Mouse (Mus musculus): Measurements from ENCODE around the gene Rbm4.

Rbm4 gene

DNA sequence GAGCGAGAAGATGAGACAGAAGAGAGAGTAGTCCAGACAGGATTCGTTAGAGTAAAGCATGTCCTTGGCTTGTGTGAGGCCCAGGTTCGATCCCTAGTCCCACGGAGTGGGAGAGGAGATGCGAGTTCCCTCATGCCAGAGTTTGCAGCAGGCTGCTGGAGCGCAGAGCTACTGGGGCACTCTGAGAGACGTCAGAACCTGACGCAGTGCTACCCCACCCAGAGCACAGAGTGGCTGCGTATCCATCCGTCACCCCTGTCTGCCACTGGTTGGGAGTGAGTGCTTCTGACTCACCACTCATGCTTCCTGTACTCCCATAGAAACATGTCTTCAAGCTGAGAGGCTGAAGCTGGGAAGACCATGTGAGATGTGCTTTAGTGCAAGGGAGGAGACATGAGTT lies 52.2 kb downstream of the Rbm4 start:
- no peak for DNase-seq (ENCODE audit: low spot score in 2 of 2)

DNA sequence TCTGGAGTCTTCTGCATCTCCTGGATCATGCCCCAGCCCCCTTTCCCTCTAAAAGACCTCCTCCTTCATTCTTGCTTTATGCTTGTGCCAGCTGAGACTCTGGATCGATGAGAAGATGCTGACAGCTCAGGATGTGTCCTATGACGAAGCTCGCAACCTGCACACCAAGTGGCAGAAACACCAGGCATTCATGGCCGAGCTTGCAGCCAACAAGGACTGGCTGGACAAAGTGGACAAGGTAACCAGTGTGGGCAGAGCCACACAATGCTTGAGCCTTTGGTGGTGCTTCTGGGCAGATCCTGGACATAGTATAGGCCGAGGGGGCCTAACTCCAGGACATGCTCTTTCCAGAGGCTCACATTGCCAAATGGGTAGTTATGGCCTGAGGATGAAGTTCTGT lies 53.9 kb downstream of the Rbm4 start:
- no peak for DNase-seq (ENCODE audit: low spot score in 2 of 2)

DNA sequence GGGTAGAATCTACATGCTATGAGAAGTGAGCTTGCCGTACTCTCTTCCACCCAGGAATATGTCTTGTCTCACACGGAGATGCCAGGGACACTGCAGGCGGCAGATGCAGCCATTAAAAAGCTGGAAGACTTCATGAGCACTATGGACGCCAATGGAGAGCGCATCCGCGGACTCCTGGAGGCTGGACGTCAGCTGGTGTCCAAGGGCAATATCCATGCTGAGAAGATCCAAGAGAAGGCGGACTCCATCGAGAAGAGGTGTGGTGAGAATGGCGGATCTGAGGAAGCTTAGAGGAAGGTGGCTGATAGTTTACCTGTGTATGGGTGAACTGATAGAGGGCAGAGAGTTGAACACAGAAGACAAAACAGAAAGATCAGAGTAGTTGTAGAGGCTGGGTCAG lies 54.6 kb downstream of the Rbm4 start:
- DNase-seq (ENCODE audit: low spot score in 2 of 2) = no peak

DNA sequence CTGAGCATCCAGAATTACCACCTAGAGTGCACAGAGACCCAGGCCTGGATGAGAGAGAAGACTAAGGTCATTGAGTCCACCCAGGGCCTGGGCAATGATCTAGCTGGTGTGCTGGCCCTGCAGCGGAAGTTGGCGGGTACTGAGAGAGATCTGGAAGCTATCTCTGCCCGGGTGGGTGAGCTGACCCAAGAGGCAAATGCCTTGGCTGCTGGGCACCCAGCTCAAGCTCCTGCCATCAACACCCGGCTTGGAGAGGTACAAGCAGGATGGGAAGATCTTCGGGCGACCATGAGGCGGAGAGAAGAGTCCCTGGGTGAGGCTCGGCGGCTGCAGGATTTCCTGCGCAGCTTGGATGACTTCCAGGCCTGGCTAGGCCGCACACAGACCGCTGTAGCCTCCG lies 55.8 kb downstream of the Rbm4 start:
- no peak for DNase-seq (ENCODE audit: low spot score in 2 of 2)
